Comparison of ENCODE assay signal across 9 mouse cellular contexts in genomic region chr14:74922039-74922736, GRCm38 (mm10). TPM values are rescaled to one million over a fixed set of nuclear protein-coding genes. Genes with fewer than 3 reads are reported as not detected.
DNase-seq lines count a peak whose midpoint lies in the region; ATAC-seq and TF ChIP-seq lines count a peak whose summit lies in the region.
"Had no signal": no experiment of that assay in that cellular context is flagged by ENCODE, and none has a peak within 500 bp of the region (broad histone marks: within the 10 kb centered on the region; RNA-seq: fewer than 3 reads in every experiment).

No protein-coding gene starts in this region.

- peak overlapping the region; percentile 62 for H3K27ac ChIP-seq in kidney, embryonic 15.5 days
- no peak overlapping the region for H3K27ac ChIP-seq in MEL (ENCODE audit: control insufficient read depth, low read depth, low read length)
- H3K27ac ChIP-seq in liver, embryonic 11.5 days (ENCODE audit: low read depth, low read length): no peak overlapping the region
- H3K27ac ChIP-seq: heart, embryonic 15.5 days had no signal

- peaks cover 70% of the 10 kb centered on the region for H3K4me1 ChIP-seq in kidney, embryonic 15.5 days
- H3K4me1 ChIP-seq in MEL (ENCODE audit: control insufficient read depth in 1 of 2, insufficient read depth in 2 of 2, low read length in 2 of 2): no peaks in the 10 kb centered on the region
- H3K4me1 ChIP-seq in liver, embryonic 11.5 days (replicated peaks; ENCODE audit: control insufficient read depth, insufficient read depth, low read length): peaks cover 17% of the 10 kb centered on the region

- no peak for TF ChIP-seq POLR2A in MEL (IDR thresholded peaks at IDR 0.05; ENCODE audit: control insufficient read depth in 1 of 2, insufficient read depth in 1 of 2, low read depth in 1 of 2, low read length in 2 of 2, poor library complexity in 1 of 2)

- no peak for TF ChIP-seq RAD21 in MEL (IDR thresholded peaks at IDR 0.05; ENCODE audit: low read depth, low read length)

- 55% methylated on average over 12 of the region's 12 CpGs for WGBS in kidney, embryonic 15.5 days
- WGBS in liver, embryonic 11.5 days: 46% methylated on average over 12 of the region's 12 CpGs

- DNase-seq in kidney, adult 9 months: no peak
- no peak for DNase-seq in MEL (ENCODE audit: low read depth, low spot score)
- DNase-seq in liver, embryonic 11.5 days (ENCODE audit: low spot score): no peak
- DNase-seq in spleen, postnatal 10 days (ENCODE audit: low spot score in 2 of 2): peak; percentile 36 to 74
- no peak for DNase-seq in ovary, adult 18-20 months (ENCODE audit: low spot score)
- no peak for DNase-seq in cerebellum, adult 18-20 months
- no peak for DNase-seq in adrenal gland, postnatal 25 days

- H3K27me3 ChIP-seq in kidney, embryonic 15.5 days: no peaks in the 10 kb centered on the region
- H3K27me3 ChIP-seq in MEL (ENCODE audit: control insufficient read depth in 1 of 2, insufficient read depth in 2 of 2, low read length in 2 of 2): no peaks in the 10 kb centered on the region
- H3K27me3 ChIP-seq in liver, embryonic 11.5 days (replicated peaks; ENCODE audit: control insufficient read depth, insufficient read depth, low read length): no peaks in the 10 kb centered on the region
- H3K27me3 ChIP-seq: heart, embryonic 15.5 days had no signal

- peaks cover 3% of the 10 kb centered on the region for H3K36me3 ChIP-seq in kidney, embryonic 15.5 days
- no peaks in the 10 kb centered on the region for H3K36me3 ChIP-seq in MEL (ENCODE audit: control insufficient read depth in 1 of 2, insufficient read depth in 2 of 2, low read length in 2 of 2)
- H3K36me3 ChIP-seq in liver, embryonic 11.5 days (ENCODE audit: control insufficient read depth, insufficient read depth, low read length): no peaks in the 10 kb centered on the region

- H3K9me3 ChIP-seq in kidney, embryonic 15.5 days (replicated peaks): no peaks in the 10 kb centered on the region
- H3K9me3 ChIP-seq in MEL (replicated peaks; ENCODE audit: insufficient read depth, low read length): no peaks in the 10 kb centered on the region
- H3K9me3 ChIP-seq in liver, embryonic 11.5 days (ENCODE audit: control insufficient read depth, low read length): no peaks in the 10 kb centered on the region
- H3K9me3 ChIP-seq: heart, embryonic 15.5 days had no signal

- TF ChIP-seq CTCF in MEL (IDR thresholded peaks at IDR 0.05 in 2 of 3, conservative IDR thresholded peaks at IDR 0.05 in 1 of 3; ENCODE audit: control insufficient read depth in 1 of 3, insufficient read depth in 1 of 3, low read depth in 2 of 3, low read length in 3 of 3, poor library complexity in 1 of 3, severe bottlenecking in 1 of 3): no peak

- no peak overlapping the region for H3K4me3 ChIP-seq in kidney, embryonic 15.5 days (replicated peaks)
- no peak overlapping the region for H3K4me3 ChIP-seq in MEL (ENCODE audit: control insufficient read depth in 1 of 2, insufficient read depth in 1 of 2, low read depth in 2 of 2, low read length in 2 of 2)
- H3K4me3 ChIP-seq in liver, embryonic 11.5 days (ENCODE audit: low read depth, low read length): no peak overlapping the region
- H3K4me3 ChIP-seq: heart, embryonic 15.5 days had no signal

- no peaks in the 10 kb centered on the region for H3K79me2 ChIP-seq in MEL (ENCODE audit: control insufficient read depth, insufficient read depth, low read length, poor library complexity)

- H3K4me2 ChIP-seq in kidney, embryonic 15.5 days: no peak overlapping the region
- no peak overlapping the region for H3K4me2 ChIP-seq in liver, embryonic 11.5 days
- H3K4me2 ChIP-seq: heart, embryonic 15.5 days had no signal

- peak; percentile 52; the same call in 1 of the 2 replicates for ATAC-seq in kidney, embryonic 15.5 days (replicated peaks; ENCODE audit: low FRiP score)
- ATAC-seq in liver, embryonic 11.5 days (replicated peaks; ENCODE audit: low FRiP score): 0 out of 2 replicates have a peak, but pooled peaks have one; percentile 35

- H3K9ac ChIP-seq in kidney, embryonic 15.5 days: no peak overlapping the region
- no peak overlapping the region for H3K9ac ChIP-seq in MEL (ENCODE audit: control insufficient read depth, low read depth, low read length, poor library complexity, severe bottlenecking)
- H3K9ac ChIP-seq in liver, embryonic 11.5 days (ENCODE audit: low read depth, low read length): no peak overlapping the region
- H3K9ac ChIP-seq: heart, embryonic 15.5 days had no signal

- TF ChIP-seq EP300 in MEL (IDR thresholded peaks at IDR 0.05; ENCODE audit: low read depth in 1 of 2, low read length in 2 of 2): no peak

TF ChIP-seq in MEL, 35 proteins besides CTCF, POLR2A, EP300 and RAD21:
- no peak for TF ChIP-seq TBP (IDR thresholded peaks at IDR 0.05; ENCODE audit: low read depth, low read length)
- no peak for TF ChIP-seq MYB (IDR thresholded peaks at IDR 0.05; ENCODE audit: low read depth, low read length)
- TF ChIP-seq GATA1 (IDR thresholded peaks at IDR 0.05; ENCODE audit: low read depth, low read length): no peak
- TF ChIP-seq USF1 (IDR thresholded peaks at IDR 0.05; ENCODE audit: low read depth, low read length): 0 out of 2 replicates have a peak, but pooled peaks have one; percentile 18
- no peak for TF ChIP-seq TCF12 (IDR thresholded peaks at IDR 0.05; ENCODE audit: low read depth, low read length)
- TF ChIP-seq RCOR1 (IDR thresholded peaks at IDR 0.05; ENCODE audit: low read depth, low read length): no peak

RNA-seq across cellular contexts. Expression of gene Lrch1, which starts 25.5 kb away (rescaled TPM):
- polyA plus RNA-seq in kidney, embryonic 15.5 days (2015; fragmentation: Nextera tagmentation; extraction: Ambion mirVana): 20.1 and 20.8 TPM in 2 replicates
- total RNA-seq in MEL (2012; rRNA removed): 2.8 and 3.3 TPM in 2 replicates
- 1 to 10 TPM in 1 of 2 experiments, not detected in 1; 6.1 TPM for polyA plus RNA-seq in MEL (2012; ENCODE audit: insufficient read depth in 1 of 2, insufficient read length in 2 of 2, low read depth in 1 of 2, low replicate concordance in 2 of 2, missing spikeins in 1 of 2)
- 7.9 and 8.0 TPM in 2 replicates for polyA plus RNA-seq in liver, embryonic 11.5 days (2014; fragmentation: Nextera tagmentation; extraction: Ambion mirVana)
- 11.7 and 20.5 TPM in 2 replicates for total RNA-seq in adrenal gland, postnatal 25 days (2021)

Comparison
In these comparisons a context has a peak if more than half of its experiments do, and no peak if none do; other contexts are left out.
1. DNase-seq: peak in spleen, postnatal 10 days (2 of 2); none in kidney, adult 9 months (single experiment), MEL (single experiment), liver, embryonic 11.5 days (single experiment), ovary, adult 18-20 months (single experiment), cerebellum, adult 18-20 months (0 of 2) and adrenal gland, postnatal 25 days (single experiment).